Mouse (Mus musculus): ENCODE results near the gene Krtap5-1.

- TF ChIP-seq CTCF (IDR thresholded peaks at IDR 0.05; ENCODE audit: insufficient read depth, low read length), result no peak
- no peak for TF ChIP-seq POLR2A (IDR thresholded peaks at IDR 0.05; ENCODE audit: borderline replicate concordance, extremely low read depth, low read depth, low read length)
Observed at GRCm38 (mm10) chr7:142335151-142335550, 38.2 kb upstream of the Krtap5-1 start.

Data from lung, adult 2 months (tissue).